Mouse (Mus musculus) embryonic facial prominence, embryonic 10.5 days (tissue): ENCODE measurements at regions not wholly inside any gene's neighbourhood (a gene's known extent, or its start where the extent isn't known, plus 50 kb on each side); places are given as distances from the start of the nearest gene placed in this dataset.
"Not testable (repeated sequence)": the region's sequence is repeated elsewhere in the genome, so short reads cannot be mapped to it uniquely, and the experiment has no call there.

Source experiments
- DNase-seq: peaks from one replicate; pipeline ENCODE4 v3.0.0-alpha.2; 2017; ENCODE audit warnings: low spot score
- H3K27ac ChIP-seq: fragments of 300-500 bp; sonication (generic); replicated peaks from 2 replicates; pipeline ENCODE4 v1.5.1; 2016; ENCODE audit warnings: mild to moderate bottlenecking
- H3K27me3 ChIP-seq: fragments of 300-500 bp; sonication (generic); replicated peaks from 2 replicates; pipeline ENCODE4 v1.6.1; 2016; ENCODE audit warnings: low read depth, mild to moderate bottlenecking; ENCODE audit not compliant: poor library complexity, severe bottlenecking
- H3K36me3 ChIP-seq: fragments of 300-500 bp; sonication (generic); replicated peaks from 2 replicates; pipeline ENCODE4 v1.6.1; 2016; ENCODE audit warnings: mild to moderate bottlenecking, moderate library complexity
- H3K4me1 ChIP-seq: fragments of 300-500 bp; sonication (generic); 2 replicates; pipeline ENCODE4 v1.6.1; 2016
- H3K4me3 ChIP-seq: fragments of 300-500 bp; sonication (generic); 2 replicates; pipeline ENCODE4 v1.5.1; 2016; ENCODE audit warnings: mild to moderate bottlenecking, moderate library complexity
- H3K9me3 ChIP-seq: fragments of 300-500 bp; sonication (generic); 2 replicates; pipeline ENCODE4 v1.6.1; 2016; ENCODE audit warnings: mild to moderate bottlenecking
- WGBS: fragments of 180-500 bp; shearing (Covaris S2); methylation state at CpG from one replicate; pipeline ENCODE4 v1.1.7; 2016; 5-methylcytosine and 5-hydroxymethylcytosine counted together

- peaks cover 90% of the 10 kb centered on the region for H3K9me3 ChIP-seq
- not testable (repeated sequence) for H3K4me1 ChIP-seq, H3K27ac ChIP-seq, DNase-seq, H3K36me3 ChIP-seq, H3K4me3 ChIP-seq, H3K27me3 ChIP-seq
- 70% methylated on average over 3 of the region's 3 CpGs for WGBS
These were observed 101.8 kb upstream of the Vmn1r2 start for GRCm38 (mm10) chr4:3065335-3065734.

- no peak for DNase-seq
- no peak overlapping the region for H3K27ac ChIP-seq
- 81% methylated on average over 5 of the region's 5 CpGs for WGBS
These were observed 100.9 kb upstream of the Vmn1r2 start for GRCm38 (mm10) chr4:3066051-3066736.

GRCm38 (mm10) chr4:3067265-3067664 is 99.9 kb upstream of the Vmn1r2 start:
- no peak for DNase-seq
- WGBS: 54% methylated on average over 2 of the region's 2 CpGs
- Histone ChIP-seq H3K4me3 (no peak overlapping the region), H3K36me3 (no peaks in the 10 kb centered on the region), H3K27me3 (no peaks in the 10 kb centered on the region), H3K4me1 (no peaks in the 10 kb centered on the region), H3K27ac (no peak overlapping the region), H3K9me3 (peaks cover 99% of the 10 kb centered on the region)

More at GRCm38 (mm10) chr4:3066051-3066736, 100.9 kb upstream of the Vmn1r2 start:
- Histone ChIP-seq H3K27me3 (no peaks in the 10 kb centered on the region), H3K36me3 (no peaks in the 10 kb centered on the region), H3K9me3 (peaks cover 98% of the 10 kb centered on the region), H3K4me1 (no peaks in the 10 kb centered on the region), H3K4me3 (no peak overlapping the region)

- H3K36me3 ChIP-seq: no peaks in the 10 kb centered on the region
- DNase-seq: no peak
- WGBS: 36% methylated on average over 2 of the region's 2 CpGs
- H3K4me3 ChIP-seq: no peak overlapping the region
- H3K9me3 ChIP-seq: peaks cover 99% of the 10 kb centered on the region
- no peaks in the 10 kb centered on the region for H3K27me3 ChIP-seq
- no peaks in the 10 kb centered on the region for H3K4me1 ChIP-seq
- H3K27ac ChIP-seq: no peak overlapping the region
These were observed 99.5 kb upstream of the Vmn1r2 start for GRCm38 (mm10) chr4:3067666-3068065.

- DNase-seq: no peak
- Histone ChIP-seq H3K36me3 (no peaks in the 10 kb centered on the region), H3K27ac (no peak overlapping the region), H3K4me3 (no peak overlapping the region), H3K4me1 (no peaks in the 10 kb centered on the region), H3K27me3 (no peaks in the 10 kb centered on the region), H3K9me3 (peaks cover 92% of the 10 kb centered on the region)
- WGBS: 84% methylated on average over 6 of the region's 6 CpGs
These were observed 98.6 kb upstream of the Vmn1r2 start for GRCm38 (mm10) chr4:3068306-3069223.

- DNase-seq: no peak
- no peaks in the 10 kb centered on the region for H3K36me3 ChIP-seq
- WGBS: 52% methylated on average over 1 of the region's 1 CpGs
These were observed 97.8 kb upstream of the Vmn1r2 start for GRCm38 (mm10) chr4:3069341-3069740.

GRCm38 (mm10) chr4:3071326-3071725 is 95.8 kb upstream of the Vmn1r2 start:
- DNase-seq, H3K36me3 ChIP-seq, H3K4me3 ChIP-seq, H3K4me1 ChIP-seq, H3K27ac ChIP-seq, H3K27me3 ChIP-seq: not testable (repeated sequence)
- WGBS: 71% methylated on average over 6 of the region's 6 CpGs
- peaks cover 68% of the 10 kb centered on the region for H3K9me3 ChIP-seq

More at GRCm38 (mm10) chr4:3069341-3069740, 97.8 kb upstream of the Vmn1r2 start:
- H3K27me3 ChIP-seq: no peaks in the 10 kb centered on the region
- no peak overlapping the region for H3K4me3 ChIP-seq
- H3K27ac ChIP-seq: no peak overlapping the region
- peaks cover 85% of the 10 kb centered on the region for H3K9me3 ChIP-seq
- H3K4me1 ChIP-seq: no peaks in the 10 kb centered on the region

- 84% methylated on average over 1 of the region's 1 CpGs for whole genome bisulfite sequencing
- H3K27ac ChIP-seq: no peak overlapping the region
- H3K4me1 ChIP-seq: no peaks in the 10 kb centered on the region
- H3K27me3 ChIP-seq: no peaks in the 10 kb centered on the region
- H3K36me3 ChIP-seq: no peaks in the 10 kb centered on the region
- no peak for DNase-seq
- H3K4me3 ChIP-seq: no peak overlapping the region
- peaks cover 68% of the 10 kb centered on the region for H3K9me3 ChIP-seq
These were observed 87.2 kb upstream of the Vmn1r2 start for GRCm38 (mm10) chr4:3079901-3080300.

GRCm38 (mm10) chr4:3080385-3081125 is 86.6 kb upstream of the Vmn1r2 start:
- DNase-seq: peak; percentile 8
- Histone ChIP-seq H3K27me3 (no peaks in the 10 kb centered on the region), H3K36me3 (no peaks in the 10 kb centered on the region), H3K27ac (no peak overlapping the region), H3K4me3 (no peak overlapping the region), H3K4me1 (no peaks in the 10 kb centered on the region), H3K9me3 (peaks cover 72% of the 10 kb centered on the region)
- WGBS: 61% methylated on average over 7 of the region's 7 CpGs

GRCm38 (mm10) chr4:3081148-3081952 is 85.8 kb upstream of the Vmn1r2 start:
- H3K36me3 ChIP-seq: no peaks in the 10 kb centered on the region
- H3K27me3 ChIP-seq: no peaks in the 10 kb centered on the region
- H3K4me1 ChIP-seq: no peaks in the 10 kb centered on the region
- 61% methylated on average over 6 of the region's 6 CpGs for WGBS
- no peak overlapping the region for H3K27ac ChIP-seq
- H3K4me3 ChIP-seq: no peak overlapping the region
- H3K9me3 ChIP-seq: peaks cover 79% of the 10 kb centered on the region
- DNase-seq: peak; percentile 8

GRCm38 (mm10) chr4:3081953-3082950 is 84.9 kb upstream of the Vmn1r2 start:
- no peak overlapping the region for H3K27ac ChIP-seq
- H3K27me3 ChIP-seq: no peaks in the 10 kb centered on the region
- no peaks in the 10 kb centered on the region for H3K36me3 ChIP-seq
- H3K4me3 ChIP-seq: no peak overlapping the region
- WGBS: 80% methylated on average over 3 of the region's 3 CpGs
- peak; percentile 9 for DNase-seq
- H3K9me3 ChIP-seq: peaks cover 88% of the 10 kb centered on the region
- no peaks in the 10 kb centered on the region for H3K4me1 ChIP-seq
